Mouse (Mus musculus): Measurements from ENCODE around the gene Grid2ip. TPM values are rescaled to one million over a fixed set of nuclear protein-coding genes. Genes with fewer than 3 reads are reported as not detected.

Grid2ip gene
- polyA plus RNA-seq, 1 experiment, result 0.09 TPM

DNA sequence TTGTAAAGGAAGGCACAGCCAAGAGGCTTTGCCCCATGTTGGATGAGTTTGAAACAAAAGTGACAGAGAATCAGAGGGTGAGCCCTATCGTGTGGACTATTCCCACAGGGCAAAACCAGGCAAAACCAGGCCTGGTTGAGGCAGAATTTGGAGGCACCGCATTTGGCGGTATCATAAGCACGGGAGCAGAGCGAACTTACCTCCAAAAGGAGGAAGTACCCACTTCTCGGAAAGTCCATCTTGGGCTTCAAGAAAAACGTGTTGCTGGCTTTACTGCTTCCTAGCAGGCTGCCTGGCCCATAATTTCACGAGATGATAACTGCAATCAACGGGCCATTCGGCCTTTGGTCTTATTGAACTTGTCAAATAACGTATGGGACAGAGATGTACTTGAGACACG is 84.6 kb downstream of the Grid2ip start:
- WGBS, result 76% methylated on average over 12 of the region's 12 CpGs
- no peak for DNase-seq
- Histone ChIP-seq H3K4me3 (replicated peaks; ENCODE audit: extremely low read depth, low read depth, low read length) (no peak overlapping the region), H3K4me1 (ENCODE audit: control insufficient read depth, insufficient read depth, low read length) (no peaks in the 10 kb centered on the region)
- no peak for TF ChIP-seq CTCF (IDR thresholded peaks at IDR 0.05; ENCODE audit: insufficient read depth, low read length)
- no peak for TF ChIP-seq POLR2A (IDR thresholded peaks at IDR 0.05; ENCODE audit: borderline replicate concordance, extremely low read depth, low read depth, low read length)

Other genes with a start within 250 kb of the Grid2ip start
- gene Rnf216, start 244.3 kb upstream of the Grid2ip start, polyA plus RNA-seq (2012; rRNA removed), result 27.7 and 29.8 TPM in 2 replicates
- gene Olfr718-ps1, start 209.8 kb upstream of the Grid2ip start, polyA plus RNA-seq (2012; rRNA removed), result not detected in 2 replicates
- 3.2 and 4.8 TPM in 2 replicates for gene Rbak, start 176.6 kb upstream of the Grid2ip start, polyA plus RNA-seq (2012; rRNA removed)
- not detected in 2 replicates for gene Spdye4b, start 176.3 kb upstream of the Grid2ip start, polyA plus RNA-seq (2012; rRNA removed)
- gene Spdye4a, start 130.4 kb upstream of the Grid2ip start, polyA plus RNA-seq (2012; rRNA removed), result not detected in 2 replicates
- 12.0 and 12.2 TPM in 2 replicates for gene Zfp12, start 122.2 kb upstream of the Grid2ip start, polyA plus RNA-seq (2012; rRNA removed)
- 10.1 and 10.4 TPM in 2 replicates for gene Zfp316, start 87.3 kb upstream of the Grid2ip start, polyA plus RNA-seq (2012; rRNA removed)
- 1.4 and 1.5 TPM in 2 replicates for gene Zfp853, start 63.7 kb upstream of the Grid2ip start, polyA plus RNA-seq (2012; rRNA removed)
- gene E130309D02Rik, start 42.0 kb upstream of the Grid2ip start, polyA plus RNA-seq (2012; rRNA removed), result 21.8 and 25.1 TPM in 2 replicates
- 76.0 and 98.1 TPM in 2 replicates for gene Zdhhc4, start 28.1 kb upstream of the Grid2ip start, polyA plus RNA-seq (2012; rRNA removed)
- 131 TPM in 2 replicates for gene Kdelr2, start 46.5 kb downstream of the Grid2ip start, polyA plus RNA-seq (2012; rRNA removed)
- 16.5 and 18.1 TPM in 2 replicates for gene Daglb, start 107.2 kb downstream of the Grid2ip start, polyA plus RNA-seq (2012; rRNA removed)
- 228 and 400 TPM in 2 replicates for gene Rac1, start 170.7 kb downstream of the Grid2ip start, polyA plus RNA-seq (2012; rRNA removed)